Mouse (Mus musculus) cortical plate, adult 2 months (tissue): ENCODE measurements at regions not wholly inside any gene's neighbourhood (a gene's known extent, or its start where the extent isn't known, plus 50 kb on each side); places are given as distances from the start of the nearest gene placed in this dataset.

ENCODE experiments used
- CTCF ChIP-seq: fragments of 200-500 bp; IDR thresholded peaks from 2 replicates; pipeline ENCODE4 v1.5.1; 2011; ENCODE audit warnings: mild to moderate bottlenecking, control low read depth, low read length; ENCODE audit not compliant: insufficient read depth; ENCODE audit errors: extremely low read depth
- POLR2A ChIP-seq: fragments of 200-500 bp; IDR thresholded peaks from 2 replicates; pipeline ENCODE4 v1.6.1; 2011; ENCODE audit warnings: mild to moderate bottlenecking, low read length, control low read depth; ENCODE audit not compliant: insufficient read depth; ENCODE audit errors: extremely low read depth

GRCm38 (mm10) chr3:34234391-34234790 lies 153.3 kb upstream of the Dnajc19 start:
- TF ChIP-seq POLR2A = no peak
- TF ChIP-seq CTCF = no peak
